Mouse (Mus musculus) adrenal gland, postnatal 10 days (tissue): ENCODE results near the gene Dyrk1a. TPM values are rescaled to one million over a fixed set of nuclear protein-coding genes. Genes with fewer than 3 reads are reported as not detected.

Experiments used
- DNase-seq: peaks from one replicate; pipeline ENCODE4 v3.0.0; 2021; ENCODE audit warnings: mixed read lengths
- total RNA-seq, 2 experiments: library from RNA; stranded (reverse); gene quantifications; 2 replicates each; pipeline ENCODE4 v1.2.3; 2021

Gene Dyrk1a
- total RNA-seq, 2 experiments from 2014 or later: 59.7 to 62.7 TPM

DNA sequence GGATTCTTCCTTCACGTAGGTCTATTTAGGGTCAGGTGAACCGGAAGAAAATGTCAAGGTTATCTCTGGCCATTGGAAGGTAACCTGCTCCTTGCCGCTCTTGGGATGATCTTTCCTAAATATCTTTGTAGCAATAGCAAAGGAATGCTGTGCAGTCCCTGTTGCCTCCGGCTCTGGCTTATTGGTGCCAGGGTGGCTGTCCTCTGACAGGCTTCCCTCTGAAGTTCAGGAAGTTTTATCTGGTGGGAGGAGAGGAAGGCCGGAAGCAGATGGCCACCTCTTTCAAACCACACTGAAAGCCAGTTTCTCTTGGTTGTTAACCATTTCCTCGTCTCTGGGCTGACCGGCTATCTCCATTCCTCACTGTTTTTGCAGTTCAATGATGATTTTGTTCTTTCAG is 10.5 kb upstream of the Dyrk1a start:
- no peak for DNase-seq

GRCm38 (mm10) chr16:94559782-94560181 is 10.0 kb upstream of the Dyrk1a start:
- no peak for DNase-seq

DNA sequence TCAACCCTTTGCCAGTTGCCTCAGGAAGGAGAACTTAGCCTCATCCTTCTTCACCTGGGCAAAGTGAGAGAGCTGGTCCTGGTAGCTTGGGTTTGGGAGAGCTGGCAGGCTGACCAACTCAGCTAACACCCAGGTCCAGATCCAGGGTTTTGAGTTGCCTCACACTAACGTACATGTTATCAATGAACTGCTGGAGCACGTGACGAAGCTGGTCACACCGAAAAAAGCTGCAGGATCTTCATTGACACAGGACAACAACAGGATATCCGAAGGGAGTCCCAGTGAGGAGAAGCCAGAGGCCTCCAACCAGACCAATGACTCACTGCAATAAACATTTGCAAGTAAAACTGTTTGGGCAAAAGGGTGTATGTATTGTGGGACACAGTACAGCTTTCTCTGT is 9.2 kb upstream of the Dyrk1a start:
- no peak for DNase-seq

- no peak for DNase-seq
These were observed 3.7 kb upstream of the Dyrk1a start for GRCm38 (mm10) chr16:94566124-94566523.

DNA sequence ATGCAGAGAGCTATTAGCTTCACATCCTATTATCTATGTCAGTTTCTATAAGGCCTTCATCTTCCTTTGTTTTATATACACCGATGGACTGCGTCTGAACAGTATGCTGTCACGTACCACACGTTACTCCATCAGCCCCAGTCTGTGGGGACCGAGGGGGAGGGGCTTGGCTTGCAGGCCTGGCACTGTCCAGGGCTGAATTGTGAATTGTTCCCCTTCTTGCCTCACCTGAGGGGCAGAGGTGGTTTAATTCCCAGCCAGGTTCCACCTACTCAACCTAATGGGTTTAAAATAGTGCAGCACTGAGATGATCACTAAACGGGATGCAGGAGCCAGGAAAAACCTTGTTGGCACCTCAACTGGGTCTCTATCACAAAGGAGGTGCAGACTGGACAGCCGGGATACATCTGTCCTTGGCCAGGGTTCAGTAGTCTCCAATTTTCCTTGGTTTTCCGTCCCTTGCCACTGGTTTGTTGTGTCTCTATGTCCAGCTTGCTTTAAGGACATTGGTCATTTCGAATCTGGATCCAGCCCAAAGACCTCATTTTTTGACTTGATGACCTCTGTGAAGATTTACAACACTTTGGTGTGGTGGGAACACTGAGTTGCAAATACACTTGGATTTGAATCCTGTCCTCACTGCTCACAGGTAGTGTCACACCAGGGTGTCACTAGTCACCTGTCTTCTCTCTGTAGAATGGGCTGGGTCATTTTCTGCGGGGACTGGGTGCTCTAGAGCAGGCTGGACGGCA is 2.8 kb upstream of the Dyrk1a start:
- peak; percentile 40 for DNase-seq

DNA sequence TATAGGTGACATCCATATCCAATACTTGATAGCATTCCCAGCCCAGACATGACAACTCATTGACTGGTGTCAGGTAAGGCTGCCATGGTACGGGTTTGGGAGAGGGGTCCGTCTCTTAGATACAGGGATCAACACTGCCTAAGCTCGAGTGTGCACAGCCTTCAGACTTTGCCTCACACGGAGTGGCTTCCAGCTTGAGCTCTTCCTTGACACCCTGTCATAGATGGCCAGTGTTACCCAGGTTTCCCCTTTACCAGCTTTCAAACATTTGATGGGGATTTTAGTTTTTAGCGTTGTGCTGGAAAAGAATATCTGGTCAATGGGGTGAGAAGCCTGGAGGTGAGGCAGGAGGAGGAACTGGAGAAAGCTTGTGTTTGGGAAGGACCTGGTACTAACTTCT is 2.1 kb upstream of the Dyrk1a start:
- no peak for DNase-seq

DNA sequence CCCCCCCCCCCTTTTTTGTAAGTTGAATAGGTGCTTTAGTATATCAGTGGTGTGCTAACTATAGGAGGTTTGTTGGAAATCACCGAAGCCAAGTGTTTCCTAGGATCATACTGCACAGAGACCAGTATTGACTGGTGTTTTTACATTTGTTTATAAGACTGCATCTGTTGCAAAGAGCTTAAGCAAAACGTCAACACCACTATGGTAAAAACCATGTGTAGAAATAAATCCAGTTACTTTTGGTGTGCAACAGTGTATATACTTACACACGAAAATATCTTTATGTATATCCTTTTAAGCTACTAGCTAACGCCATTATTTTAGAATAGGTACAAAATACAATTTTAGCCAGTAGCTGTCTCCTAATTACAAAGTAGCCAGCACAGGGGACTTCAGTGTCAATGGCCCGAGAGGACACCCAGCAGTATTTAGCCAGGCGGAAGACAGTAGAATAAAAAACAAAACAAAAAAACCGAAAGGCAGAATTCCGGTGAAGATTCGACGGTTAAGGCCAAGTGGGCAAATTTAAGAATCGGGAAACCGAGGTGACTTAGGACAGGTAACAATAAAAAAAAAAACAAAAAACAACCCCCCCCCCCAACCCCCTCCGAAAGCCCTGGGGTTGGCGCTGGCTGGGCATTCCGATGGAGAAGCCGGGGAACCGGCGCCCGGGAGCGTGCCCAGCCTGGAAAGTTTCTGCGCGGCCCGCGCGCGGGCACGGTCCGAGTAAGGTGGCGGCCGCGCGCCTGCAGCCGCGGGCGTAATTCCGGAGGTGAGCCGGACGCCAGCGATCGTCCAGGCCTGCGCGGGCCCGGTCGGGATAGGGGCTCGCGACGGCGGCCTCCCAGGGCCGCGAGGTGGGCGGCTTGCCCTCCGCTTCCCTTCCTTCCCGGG is 1.2 kb upstream of the Dyrk1a start:
- no peak for DNase-seq

- DNase-seq: peak; percentile 76
These were observed 691 bp downstream of the Dyrk1a start for GRCm38 (mm10) chr16:94570361-94571041.

DNA sequence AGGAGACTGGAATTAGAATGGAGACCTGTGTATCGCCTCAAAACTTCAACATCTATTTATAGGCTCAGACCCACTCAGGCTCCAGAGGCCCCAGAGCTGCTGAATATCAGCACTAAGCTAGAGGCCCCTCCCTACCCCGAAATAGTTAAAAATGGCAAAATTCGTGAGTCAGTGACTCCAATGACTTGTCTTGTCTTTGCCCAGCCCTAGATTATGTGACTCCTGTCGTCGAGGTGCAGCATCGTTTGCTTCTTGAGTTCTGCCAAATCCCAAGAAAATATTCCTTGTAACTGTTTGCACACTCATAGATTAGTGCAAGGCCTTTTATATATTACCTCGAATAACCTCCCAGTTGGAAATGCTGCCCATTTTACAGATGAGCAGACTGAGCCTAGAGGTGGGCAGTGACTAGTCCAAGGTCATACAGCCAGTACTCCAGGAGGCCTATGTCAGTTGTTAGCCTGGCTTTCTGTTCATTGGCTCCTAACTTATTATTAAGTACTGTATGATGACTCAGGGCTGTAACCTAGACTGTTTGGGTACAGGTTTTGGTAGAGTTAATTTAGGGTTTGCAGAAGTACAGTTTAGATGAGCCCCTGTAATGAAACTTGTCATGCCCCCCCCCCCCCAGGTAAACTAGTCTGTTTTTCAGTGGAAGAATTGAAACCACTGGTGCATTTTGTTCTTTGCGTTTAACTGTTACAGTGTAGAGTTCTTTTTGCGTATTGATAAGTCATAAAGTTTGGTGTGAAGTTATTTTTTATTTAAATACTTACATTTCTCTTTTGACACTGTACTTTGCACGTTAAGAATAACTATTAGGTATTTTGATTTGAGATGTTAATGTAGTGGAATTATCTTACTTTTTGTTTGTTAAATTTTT is 1.5 kb downstream of the Dyrk1a start:
- DNase-seq: no peak

DNA sequence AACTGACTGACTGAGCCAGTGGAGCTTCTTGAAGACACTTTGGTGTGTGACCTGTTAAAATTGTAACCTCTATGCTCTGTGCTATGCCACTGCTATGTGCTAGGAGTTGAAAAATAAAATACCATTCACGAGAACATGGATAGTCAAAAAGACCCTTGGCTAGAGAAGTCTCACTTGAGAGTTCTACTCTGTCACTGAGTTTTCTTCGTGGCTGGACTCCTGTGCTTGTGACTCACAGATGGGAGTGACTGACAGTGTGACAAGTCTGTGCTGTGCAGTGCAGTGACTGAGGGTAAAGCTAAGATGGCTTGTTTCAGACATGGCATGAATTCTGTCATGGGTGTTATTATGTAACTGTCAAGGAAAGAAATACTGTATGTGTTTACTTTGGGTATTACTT is 2.6 kb downstream of the Dyrk1a start:
- DNase-seq: no peak

DNA sequence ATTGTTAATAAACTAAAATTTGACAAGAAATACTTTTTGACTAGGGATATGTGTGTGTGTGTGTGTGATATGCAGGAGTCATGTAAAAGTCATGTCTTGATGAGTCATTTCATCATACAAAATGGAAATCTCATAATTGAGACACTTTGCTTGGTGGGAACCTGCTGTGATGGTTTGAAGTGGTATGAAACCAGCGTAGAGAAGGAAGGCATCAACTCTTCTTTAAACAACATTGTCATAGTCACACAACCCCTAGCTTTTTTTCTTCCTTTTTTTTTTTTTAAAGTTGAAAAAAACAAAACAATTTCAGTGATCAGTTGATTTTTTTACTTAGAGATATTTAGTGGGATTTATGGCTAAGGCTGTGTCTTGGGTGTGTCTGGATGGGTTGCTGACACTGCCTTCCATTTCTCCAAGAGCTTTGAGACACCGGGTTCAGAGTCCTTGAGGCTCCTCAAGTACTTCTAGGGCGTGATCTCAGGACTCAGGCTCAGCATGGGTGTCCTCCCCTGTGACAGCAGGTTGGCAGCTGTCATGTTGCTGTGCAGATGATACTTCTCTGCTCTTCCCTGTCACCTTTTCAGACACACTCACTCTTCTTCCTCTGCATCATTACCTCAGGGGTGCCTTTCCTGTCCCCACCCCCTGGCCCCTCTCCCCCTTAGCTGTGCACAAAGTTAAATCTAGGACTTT is 4.4 kb downstream of the Dyrk1a start:
- no peak for DNase-seq

DNA sequence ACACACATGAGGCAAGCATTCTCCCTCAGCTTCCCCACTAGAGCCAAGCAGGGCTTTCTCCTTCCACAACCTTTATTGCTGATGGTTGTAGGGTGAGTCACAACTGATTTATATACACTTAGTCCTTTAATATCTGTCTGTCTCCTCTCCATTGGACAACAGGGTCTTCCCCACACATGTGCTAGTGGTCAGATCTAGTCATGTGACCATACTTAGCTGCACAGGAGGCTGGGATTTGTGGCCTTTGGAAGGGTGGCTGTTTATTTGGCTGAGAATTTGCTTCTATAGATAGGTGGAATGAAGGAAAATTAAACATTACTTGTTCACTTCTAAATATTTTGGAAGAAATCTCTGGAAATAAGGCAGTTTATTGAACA is 4.9 kb downstream of the Dyrk1a start:
- DNase-seq: no peak

DNA sequence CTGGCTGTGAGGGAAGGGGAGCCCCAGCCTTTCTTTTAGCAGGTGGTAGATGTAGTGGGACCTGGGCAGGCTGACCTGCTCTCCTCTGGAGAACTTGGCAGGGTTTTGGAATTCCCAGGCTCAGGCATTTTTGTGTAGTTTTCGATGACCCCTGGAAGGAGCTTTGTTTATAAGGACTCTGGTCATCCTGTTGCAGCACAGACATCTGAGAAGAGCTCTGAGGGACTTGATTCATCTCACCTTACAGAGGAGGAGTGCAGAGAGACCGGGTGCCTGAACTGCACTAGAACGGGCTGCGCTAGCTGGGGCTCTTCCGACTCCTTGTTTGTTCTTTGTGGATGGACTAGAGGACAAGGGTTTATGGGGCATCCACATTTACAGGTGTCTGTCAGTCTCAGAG is 5.9 kb downstream of the Dyrk1a start:
- no peak for DNase-seq

GRCm38 (mm10) chr16:94579348-94579747 is 9.5 kb downstream of the Dyrk1a start:
- DNase-seq: no peak

GRCm38 (mm10) chr16:94580844-94581405 is 11.1 kb downstream of the Dyrk1a start:
- DNase-seq: peak; percentile 29

- DNase-seq: no peak
These were observed 16.7 kb downstream of the Dyrk1a start for GRCm38 (mm10) chr16:94586349-94586990.

GRCm38 (mm10) chr16:94587461-94587860 is 17.7 kb downstream of the Dyrk1a start:
- DNase-seq: no peak

GRCm38 (mm10) chr16:94588171-94588570 is 18.4 kb downstream of the Dyrk1a start:
- DNase-seq: no peak

DNA sequence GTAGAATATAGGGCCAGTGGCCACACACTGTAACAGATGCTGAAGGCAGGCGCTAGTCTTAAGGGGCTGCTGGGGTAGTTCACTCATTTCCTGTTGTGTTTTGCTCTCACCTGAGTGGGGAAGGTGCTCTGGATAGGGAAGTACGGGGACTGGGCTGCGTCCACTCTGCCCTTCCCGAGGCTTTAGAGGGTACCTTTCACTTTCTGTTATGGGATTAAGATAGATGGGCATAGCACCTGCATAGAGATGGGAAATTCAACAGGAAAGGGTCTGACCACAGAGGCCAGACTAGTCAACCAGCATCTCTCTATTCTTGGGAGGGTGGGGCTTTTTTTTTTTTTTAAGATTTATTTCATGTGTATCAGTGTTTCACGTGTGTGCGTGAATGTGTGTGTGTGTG is 19.2 kb downstream of the Dyrk1a start:
- no peak for DNase-seq

- no peak for DNase-seq
These were observed 19.8 kb downstream of the Dyrk1a start for GRCm38 (mm10) chr16:94589648-94590047.
